In the genomic region with DNA sequence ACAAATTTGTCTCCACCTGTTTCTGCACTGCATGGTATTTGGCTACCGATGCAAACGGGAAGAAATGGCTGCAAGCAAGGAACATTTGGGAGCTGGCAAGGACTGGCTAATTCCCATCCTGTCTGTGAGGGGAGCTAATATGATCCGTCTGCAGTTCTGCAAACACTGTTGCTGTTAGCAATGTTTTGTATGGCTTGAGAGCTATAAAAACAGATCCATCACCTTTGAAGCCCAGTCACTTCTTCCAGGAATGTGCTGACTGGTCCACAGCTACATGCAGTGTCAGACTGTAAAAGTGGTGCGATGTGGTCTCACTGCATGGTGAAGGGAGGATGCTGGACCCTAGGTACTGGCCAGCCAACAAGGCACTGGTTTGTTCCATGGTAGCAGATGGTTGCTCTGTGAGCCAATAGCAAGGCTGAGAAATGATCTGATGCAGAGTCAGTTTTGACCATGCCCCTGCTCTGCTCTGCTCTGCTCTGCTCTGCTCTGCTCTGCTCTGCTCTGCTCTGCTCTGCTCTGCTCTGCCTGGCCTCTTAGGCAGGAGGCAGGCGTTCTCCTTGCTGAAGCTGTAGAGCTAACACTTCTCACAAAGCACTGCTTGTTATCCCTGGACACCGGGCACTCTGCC, we compare ENCODE assay signal across 11 mouse cellular contexts. TPM values are rescaled to one million over a fixed set of nuclear protein-coding genes. Genes with fewer than 3 reads are reported as not detected.
DNase-seq lines count a peak whose midpoint lies in the region; ATAC-seq lines count a peak whose summit lies in the region.
"Had no signal": no experiment of that assay in that cellular context is flagged by ENCODE, and none has a peak within 500 bp of the region (broad histone marks: within the 10 kb centered on the region; RNA-seq: fewer than 3 reads in every experiment).

No protein-coding gene starts in this region.

- no peaks in the 10 kb centered on the region for H3K9me3 ChIP-seq in hindbrain, embryonic 16.5 days (ENCODE audit: control insufficient read depth, low read length)
- H3K9me3 ChIP-seq in neural tube, embryonic 15.5 days (replicated peaks) = no peaks in the 10 kb centered on the region
- H3K9me3 ChIP-seq: stomach, embryonic 15.5 days had no signal

- H3K9ac ChIP-seq in hindbrain, embryonic 16.5 days (ENCODE audit: low read depth, low read length) = no peak overlapping the region
- H3K9ac ChIP-seq in neural tube, embryonic 15.5 days (replicated peaks) = no peak overlapping the region
- H3K9ac ChIP-seq: stomach, embryonic 15.5 days had no signal

- H3K27ac ChIP-seq in hindbrain, embryonic 16.5 days (ENCODE audit: low read depth, low read length) = peak overlapping the region; percentile 46
- peak overlapping the region; percentile 68 for H3K27ac ChIP-seq in neural tube, embryonic 15.5 days (replicated peaks)
- H3K27ac ChIP-seq: stomach, embryonic 15.5 days had no signal

- peak; percentile 82 for ATAC-seq in frontal cortex, adult (ENCODE audit: low TSS enrichment)
- ATAC-seq in hindbrain, embryonic 16.5 days = peak; percentile 91
- peak; percentile 80 for ATAC-seq in neural tube, embryonic 15.5 days (ENCODE audit: low FRiP score)
- ATAC-seq: lung, postnatal 0 days had no signal

- no peak for DNase-seq in frontal cortex, postnatal 25 days (ENCODE audit: low spot score in 2 of 2)
- DNase-seq in right cerebral cortex, postnatal 10 days (ENCODE audit: low spot score in 2 of 2) = peak; percentile 56 to 60
- DNase-seq in right cerebral cortex, postnatal 36 days (ENCODE audit: low spot score in 2 of 2) = no peak
- DNase-seq in thymus, postnatal 25 days = no peak
- DNase-seq in gastrocnemius, postnatal 10 days = no peak
- DNase-seq: kidney, postnatal 4 days had no signal

- no peak overlapping the region for H3K4me2 ChIP-seq in hindbrain, embryonic 16.5 days (ENCODE audit: low read length)
- H3K4me2 ChIP-seq in neural tube, embryonic 15.5 days = no peak overlapping the region
- H3K4me2 ChIP-seq: stomach, embryonic 15.5 days had no signal

- H3K4me3 ChIP-seq in hindbrain, embryonic 16.5 days (ENCODE audit: low read length) = no peak overlapping the region
- H3K4me3 ChIP-seq in neural tube, embryonic 15.5 days (replicated peaks) = no peak overlapping the region
- H3K4me3 ChIP-seq: stomach, embryonic 15.5 days had no signal

- H3K4me1 ChIP-seq in hindbrain, embryonic 16.5 days (ENCODE audit: control insufficient read depth, insufficient read depth, low read depth, low read length) = no peaks in the 10 kb centered on the region
- H3K4me1 ChIP-seq in neural tube, embryonic 15.5 days = peaks cover 8% of the 10 kb centered on the region; the same call in 1 of the 2 replicates
- H3K4me1 ChIP-seq: stomach, embryonic 15.5 days had no signal

- H3K36me3 ChIP-seq in hindbrain, embryonic 16.5 days (ENCODE audit: control insufficient read depth, insufficient read depth, low read length) = no peaks in the 10 kb centered on the region
- no peaks in the 10 kb centered on the region for H3K36me3 ChIP-seq in neural tube, embryonic 15.5 days
- H3K36me3 ChIP-seq: stomach, embryonic 15.5 days had no signal

- H3K27me3 ChIP-seq in hindbrain, embryonic 16.5 days (replicated peaks; ENCODE audit: control insufficient read depth, insufficient read depth, low read length) = no peaks in the 10 kb centered on the region
- H3K27me3 ChIP-seq in neural tube, embryonic 15.5 days (replicated peaks) = no peaks in the 10 kb centered on the region
- H3K27me3 ChIP-seq: stomach, embryonic 15.5 days had no signal

- 46% methylated on average over 6 of the region's 6 CpGs for WGBS in hindbrain, embryonic 16.5 days
- 44% methylated on average over 6 of the region's 6 CpGs for WGBS in neural tube, embryonic 15.5 days

RNA-seq across cellular contexts. Expression of a gene that starts 5.9 kb away (rescaled TPM):
- 7.2 and 7.6 TPM in 2 replicates for polyA plus RNA-seq in hindbrain, embryonic 16.5 days (2015; fragmentation: Nextera tagmentation; extraction: Ambion mirVana)
- 6.4 and 6.7 TPM in 2 replicates for polyA plus RNA-seq in neural tube, embryonic 15.5 days (2015; fragmentation: Nextera tagmentation; extraction: Ambion mirVana)
- 1 to 10 TPM; 2.2 TPM for total RNA-seq in gastrocnemius, postnatal 10 days (2021)

Comparison
In these comparisons a context has a peak if more than half of its experiments do, and no peak if none do; other contexts are left out.
1. DNase-seq: peak in right cerebral cortex, postnatal 10 days (2 of 2); none in frontal cortex, postnatal 25 days (0 of 2), right cerebral cortex, postnatal 36 days (0 of 2), thymus, postnatal 25 days (single experiment) and gastrocnemius, postnatal 10 days (single experiment).
2. Peak in every context shown above with its lines, with median percentiles within 50 percentile points of each other: ATAC-seq.